Mouse (Mus musculus) liver, embryonic 14.5 days (tissue): Measurements from ENCODE around the gene Vmp1.

ENCODE experiments used
- CTCF ChIP-seq: IDR thresholded peaks from 2 replicates; pipeline ENCODE4 v1.5.1; 2016; ENCODE audit warnings: antibody characterized with exemption, low read depth, control low read depth
- EP300 ChIP-seq: IDR thresholded peaks from 2 replicates; pipeline ENCODE4 v1.6.1; 2016; ENCODE audit warnings: antibody characterized with exemption, low read depth

DNA sequence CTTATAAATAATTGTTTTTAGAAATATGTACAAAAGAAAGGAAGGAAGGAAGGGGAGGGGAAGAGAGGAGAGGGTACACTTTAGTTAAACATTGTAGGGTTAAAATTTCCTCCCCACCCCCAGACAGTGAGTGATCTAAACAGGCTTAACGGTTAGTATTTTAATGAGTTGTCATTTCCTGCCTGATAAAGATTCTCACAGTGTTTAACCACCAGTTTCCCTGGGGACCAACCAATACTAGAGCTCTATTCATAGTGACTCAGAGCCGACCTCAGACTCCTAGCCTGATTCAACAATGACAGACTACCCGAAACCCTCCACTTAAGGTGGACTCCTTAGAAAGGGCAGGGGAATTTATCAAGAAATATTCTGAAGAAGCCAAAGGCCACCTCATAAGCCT, 90.6 kb downstream of the Vmp1 start:
- TF ChIP-seq CTCF (no peak), EP300 (no peak; the same call in 1 of the 2 replicates)
